Mouse (Mus musculus) MEL (cell line): ENCODE measurements at regions not wholly inside any gene's neighbourhood (a gene's known extent, or its start where the extent isn't known, plus 50 kb on each side); places are given as distances from the start of the nearest gene placed in this dataset.

Experiments
- DNase-seq: peaks from one replicate; pipeline ENCODE4 v3.0.0; 2011; ENCODE audit warnings: low read depth, low spot score
- H3K27ac ChIP-seq: 2 replicates; pipeline ENCODE4 v1.5.1; 2012; ENCODE audit warnings: low read depth, mild to moderate bottlenecking, control low read depth, low read length, moderate library complexity; ENCODE audit not compliant: control insufficient read depth
- H3K27me3 ChIP-seq, 2 experiments: fragments of 150-350 bp in 1 of 2; sonication (generic) in 1 of 2; 2 replicates each; pipeline ENCODE4 v1.6.1; 2012; ENCODE audit warnings: low read length in 2 of 2, mild to moderate bottlenecking in 2 of 2, improper control_type of control experiment in 1 of 2, moderate library complexity in 1 of 2; ENCODE audit not compliant: insufficient read depth in 2 of 2, control insufficient read depth in 1 of 2
- H3K36me3 ChIP-seq, 2 experiments: 2 replicates each; pipeline ENCODE4 v1.6.1; 2012 to 2014; ENCODE audit warnings: low read length in 2 of 2, improper control_type of control experiment in 1 of 2, inconsistent platforms in 1 of 2, mild to moderate bottlenecking in 1 of 2; ENCODE audit not compliant: insufficient read depth in 2 of 2, control insufficient read depth in 1 of 2
- H3K4me1 ChIP-seq, 2 experiments: fragments of 150-350 bp in 1 of 2; sonication (generic) in 1 of 2; 2 replicates each; pipeline ENCODE4 v1.6.1; 2012; ENCODE audit warnings: low read length in 2 of 2, improper control_type of control experiment in 1 of 2, mild to moderate bottlenecking in 1 of 2; ENCODE audit not compliant: insufficient read depth in 2 of 2, control insufficient read depth in 1 of 2
- H3K4me3 ChIP-seq, 2 experiments: fragments of 150-350 bp in 1 of 2; sonication (generic) in 1 of 2; 2 replicates each; pipeline ENCODE4 v1.5.1; 2012; ENCODE audit warnings: low read depth in 2 of 2, low read length in 2 of 2, mild to moderate bottlenecking in 2 of 2, moderate library complexity in 2 of 2, control low read depth in 1 of 2, improper control_type of control experiment in 1 of 2; ENCODE audit not compliant: control insufficient read depth in 1 of 2, insufficient read depth in 1 of 2
- H3K79me2 ChIP-seq: 2 replicates; pipeline ENCODE4 v1.6.1; 2012; ENCODE audit warnings: mild to moderate bottlenecking, low read length, moderate library complexity; ENCODE audit not compliant: control insufficient read depth, poor library complexity, insufficient read depth
- H3K9ac ChIP-seq: 2 replicates; pipeline ENCODE4 v1.6.1; 2012; ENCODE audit warnings: low read depth, mild to moderate bottlenecking, control low read depth, low read length, moderate library complexity; ENCODE audit not compliant: control insufficient read depth, poor library complexity, severe bottlenecking
- H3K9me3 ChIP-seq: fragments of 150-350 bp; sonication (generic); replicated peaks from 2 replicates; pipeline ENCODE4 v1.6.1; 2012; ENCODE audit warnings: mild to moderate bottlenecking, low read length, improper control_type of control experiment, moderate library complexity; ENCODE audit not compliant: insufficient read depth
- CHD1 ChIP-seq: IDR thresholded peaks from 2 replicates; pipeline ENCODE4 v1.6.1; 2012; ENCODE audit warnings: low read depth, mild to moderate bottlenecking, inconsistent platforms, low read length, improper control_type of control experiment
- CHD2 ChIP-seq: IDR thresholded peaks from 2 replicates; pipeline ENCODE4 v1.6.1; 2011; ENCODE audit warnings: low read length, improper control_type of control experiment
- CTCF ChIP-seq, 3 experiments: IDR thresholded peaks in 2 of 3; conservative IDR thresholded peaks in 1 of 3; 2 replicates each; pipeline ENCODE4 v1.5.1; 2011 to 2012; ENCODE audit warnings: low read length in 3 of 3, low read depth in 2 of 3, mild to moderate bottlenecking in 2 of 3, improper control_type of control experiment in 1 of 3, inconsistent platforms in 1 of 3, mixed read lengths in 1 of 3, moderate library complexity in 1 of 3; ENCODE audit not compliant: control insufficient read depth in 1 of 3, insufficient read depth in 1 of 3, poor library complexity in 1 of 3, severe bottlenecking in 1 of 3
- E2F4 ChIP-seq: IDR thresholded peaks from 2 replicates; pipeline ENCODE4 v1.6.1; 2011; ENCODE audit warnings: low read depth, low read length, improper control_type of control experiment, borderline replicate concordance
- ETS1 ChIP-seq: IDR thresholded peaks from 2 replicates; pipeline ENCODE4 v1.6.1; 2012; ENCODE audit warnings: low read depth, mild to moderate bottlenecking, inconsistent platforms, low read length, improper control_type of control experiment, moderate library complexity
- GATA1 ChIP-seq: IDR thresholded peaks from 2 replicates; pipeline ENCODE4 v1.6.1; 2011; ENCODE audit warnings: low read depth, low read length, improper control_type of control experiment
- JUND ChIP-seq: IDR thresholded peaks from 2 replicates; pipeline ENCODE4 v1.6.1; 2011; ENCODE audit warnings: low read depth, mild to moderate bottlenecking, improper control_type of control experiment, low read length
- KAT2A ChIP-seq: conservative IDR thresholded peaks from 2 replicates; pipeline ENCODE4 v1.6.1; 2012; ENCODE audit warnings: low read depth, low read length, improper control_type of control experiment, inconsistent platforms
- MAFK ChIP-seq: IDR thresholded peaks from 2 replicates; pipeline ENCODE4 v1.6.1; 2011; ENCODE audit warnings: low read depth, mild to moderate bottlenecking, low read length, improper control_type of control experiment, borderline replicate concordance
- MAX ChIP-seq: IDR thresholded peaks from 2 replicates; pipeline ENCODE4 v1.6.1; 2011; ENCODE audit warnings: low read length, improper control_type of control experiment
- MEF2A ChIP-seq: IDR thresholded peaks from 2 replicates; pipeline ENCODE4 v1.6.1; 2014; ENCODE audit warnings: low read depth, mild to moderate bottlenecking, inconsistent platforms, low read length, improper control_type of control experiment; ENCODE audit not compliant: poor library complexity, insufficient replicate concordance, severe bottlenecking; ENCODE audit errors: extremely low read depth
- MYC ChIP-seq: IDR thresholded peaks from 2 replicates; pipeline ENCODE4 v1.6.1; 2011; ENCODE audit warnings: low read depth, mild to moderate bottlenecking, low read length, improper control_type of control experiment, moderate library complexity
- POLR2A ChIP-seq, 2 experiments: IDR thresholded peaks; 2 replicates each; pipeline ENCODE4 v1.6.1; 2011 to 2012; ENCODE audit warnings: low read length in 2 of 2, mild to moderate bottlenecking in 2 of 2, control low read depth in 1 of 2, improper control_type of control experiment in 1 of 2, low read depth in 1 of 2, moderate library complexity in 1 of 2; ENCODE audit not compliant: control insufficient read depth in 1 of 2, insufficient read depth in 1 of 2, poor library complexity in 1 of 2
- POLR2AphosphoS5 ChIP-seq: IDR thresholded peaks from 2 replicates; pipeline ENCODE4 v1.6.1; 2012; ENCODE audit warnings: low read depth, borderline replicate concordance, mild to moderate bottlenecking, inconsistent platforms, low read length, moderate library complexity, mixed read lengths
- RAD21 ChIP-seq: IDR thresholded peaks from 2 replicates; pipeline ENCODE4 v1.6.1; 2011; ENCODE audit warnings: mild to moderate bottlenecking, low read depth, low read length, improper control_type of control experiment
- RCOR1 ChIP-seq: IDR thresholded peaks from 2 replicates; pipeline ENCODE4 v1.6.1; 2012; ENCODE audit warnings: low read depth, mild to moderate bottlenecking, inconsistent platforms, low read length, improper control_type of control experiment
- SIN3A ChIP-seq: IDR thresholded peaks from 2 replicates; pipeline ENCODE4 v1.6.1; 2012; ENCODE audit warnings: low read length, improper control_type of control experiment, inconsistent platforms
- TBP ChIP-seq: IDR thresholded peaks from 2 replicates; pipeline ENCODE4 v1.8.0; 2011; ENCODE audit warnings: low read depth, low read length, improper control_type of control experiment
- USF2 ChIP-seq, 2 experiments: IDR thresholded peaks; 2 replicates each; pipeline ENCODE4 v1.6.1; 2011 to 2012; ENCODE audit warnings: improper control_type of control experiment in 2 of 2, low read length in 2 of 2, borderline replicate concordance in 1 of 2, inconsistent platforms in 1 of 2, low read depth in 1 of 2, mild to moderate bottlenecking in 1 of 2; ENCODE audit not compliant: insufficient read depth in 1 of 2
- ZKSCAN1 ChIP-seq: IDR thresholded peaks from 2 replicates; pipeline ENCODE4 v1.6.1; 2012; ENCODE audit warnings: low read depth, mild to moderate bottlenecking, inconsistent platforms, low read length, improper control_type of control experiment, moderate library complexity

DNA sequence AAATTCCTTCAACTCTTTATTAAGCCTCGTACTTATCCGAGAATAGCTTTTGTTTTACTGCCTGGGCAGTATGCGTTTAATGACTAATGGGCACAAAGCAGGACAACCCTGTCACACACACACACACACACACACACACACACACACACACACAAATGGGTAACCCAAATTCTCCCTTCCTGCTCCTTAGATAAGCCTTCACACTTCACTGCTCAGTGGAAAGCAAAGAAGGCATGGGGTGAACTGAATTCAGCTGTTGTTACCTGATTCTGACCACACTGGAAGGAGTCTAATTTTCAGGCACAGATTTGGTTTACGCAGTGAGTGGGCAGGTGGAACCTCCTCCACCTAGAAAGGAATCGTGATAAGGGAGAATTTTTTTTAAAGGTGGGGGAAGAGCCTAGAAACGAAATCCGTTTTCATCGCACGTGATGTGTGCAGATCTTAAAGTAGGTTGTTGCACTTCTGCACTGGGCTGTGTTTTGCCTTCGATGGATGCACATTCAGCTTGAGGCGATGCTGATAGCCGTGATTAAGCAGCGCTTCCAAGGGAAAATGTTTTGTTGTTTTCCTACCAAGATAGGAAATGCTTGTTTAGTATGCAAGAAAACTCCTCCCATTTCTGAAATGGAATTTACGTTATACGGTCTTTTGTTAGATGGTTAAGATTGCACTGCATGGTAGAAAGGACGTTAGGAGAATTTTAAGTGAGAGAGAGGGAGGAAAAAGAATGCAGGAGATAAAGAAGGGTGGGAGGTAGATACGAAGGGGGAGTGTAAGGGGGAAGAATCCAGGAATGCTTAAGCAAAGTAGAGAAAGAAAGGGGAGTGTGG, 286.2 kb upstream of the Rps6ka3 start:
- H3K27me3 ChIP-seq = no peaks in the 10 kb centered on the region; a peak in 2 of 4 replicates
- H3K36me3 ChIP-seq = no peaks in the 10 kb centered on the region
- no peak overlapping the region for H3K9ac ChIP-seq
- H3K4me3 ChIP-seq = no peak overlapping the region
- no peaks in the 10 kb centered on the region for H3K9me3 ChIP-seq
- DNase-seq = no peak
- no peak overlapping the region for H3K27ac ChIP-seq
- no peaks in the 10 kb centered on the region for H3K79me2 ChIP-seq
- no peak for TF ChIP-seq USF2 (IDR thresholded peaks at IDR 0.05; ENCODE audit: borderline replicate concordance in 1 of 2, insufficient read depth in 1 of 2, low read depth in 1 of 2, low read length in 2 of 2)
- no peak for TF ChIP-seq POLR2AphosphoS5
- TF ChIP-seq E2F4 = no peak
- TF ChIP-seq CHD1 = no peak
- no peak for TF ChIP-seq POLR2A (IDR thresholded peaks at IDR 0.05; ENCODE audit: control insufficient read depth in 1 of 2, insufficient read depth in 1 of 2, low read depth in 1 of 2, low read length in 2 of 2, poor library complexity in 1 of 2)
- TF ChIP-seq MAX = no peak
- TF ChIP-seq GATA1 = no peak
- no peak for TF ChIP-seq JUND
- TF ChIP-seq CTCF (IDR thresholded peaks at IDR 0.05 in 2 of 3, conservative IDR thresholded peaks at IDR 0.05 in 1 of 3; ENCODE audit: control insufficient read depth in 1 of 3, insufficient read depth in 1 of 3, low read depth in 2 of 3, low read length in 3 of 3, poor library complexity in 1 of 3, severe bottlenecking in 1 of 3) = no peak
- TF ChIP-seq CHD2 = no peak
- no peak for TF ChIP-seq ZKSCAN1
- no peak for TF ChIP-seq MYC
- no peak for TF ChIP-seq RCOR1
- no peak for TF ChIP-seq TBP
- no peak for TF ChIP-seq RAD21
- no peak for TF ChIP-seq SIN3A
- no peak for TF ChIP-seq MEF2A
- no peak for TF ChIP-seq ETS1
- TF ChIP-seq MAFK = no peak
- TF ChIP-seq KAT2A = no peak
- H3K4me1 ChIP-seq = 0 out of 4 replicates have a peak, but pooled peaks cover 0 to 3% of the 10 kb centered on the region in 2 experiments
